Comparison of ENCODE assay signal across 8 mouse cellular contexts in the genomic region with DNA sequence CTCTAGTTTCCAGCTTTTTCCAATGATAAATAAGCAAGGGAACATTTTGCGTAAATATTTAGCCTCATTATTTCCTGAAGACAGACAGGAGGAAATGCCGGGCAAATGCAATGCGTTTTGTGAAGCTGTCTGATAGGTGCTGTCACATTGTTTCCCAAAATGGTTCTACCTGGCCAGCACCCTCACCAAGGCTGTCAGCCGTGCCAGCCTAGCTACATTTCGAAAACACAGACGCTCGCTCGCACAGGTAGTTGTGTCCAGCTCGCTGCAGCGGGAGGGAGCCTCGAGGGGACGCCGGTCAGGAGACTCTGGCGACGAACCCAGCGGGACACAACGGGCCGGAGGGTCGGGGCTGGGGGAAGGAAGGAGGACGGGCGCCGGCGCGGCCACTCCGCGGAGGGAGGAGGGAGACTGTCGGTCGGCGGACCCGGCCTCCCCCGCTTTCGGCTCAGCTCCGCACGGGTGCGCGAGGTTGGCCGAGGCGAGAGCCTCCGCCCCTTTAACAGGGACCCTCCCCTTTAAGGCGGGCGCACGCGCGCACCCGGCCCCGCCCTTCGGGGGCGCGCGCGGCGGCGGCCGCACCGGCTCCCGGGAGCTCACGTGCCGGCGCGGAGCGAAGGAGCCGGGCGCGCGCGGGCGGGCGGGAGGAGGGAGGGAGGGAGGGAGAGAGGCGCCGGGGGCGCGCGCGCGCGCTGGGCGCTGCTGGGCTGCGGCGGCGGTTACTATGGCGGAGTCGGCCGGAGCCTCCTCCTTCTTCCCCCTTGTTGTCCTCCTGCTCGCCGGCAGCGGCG. TPM values are rescaled to one million over a fixed set of nuclear protein-coding genes. Genes with fewer than 3 reads are reported as not detected.
DNase-seq lines count a peak whose midpoint lies in the region; ATAC-seq lines count a peak whose summit lies in the region.

Gene Acvr1b (plus strand): TSS at position 647 of the 791 bp plus-strand sequence.

- peak; percentile 90 for ATAC-seq in hindbrain, embryonic 14.5 days (ENCODE audit: low FRiP score)

- H3K9ac ChIP-seq in hindbrain, embryonic 14.5 days = peak within 1 kb of the TSS; percentile 94

- H3K27ac ChIP-seq in hindbrain, embryonic 14.5 days = peak within 1 kb of the TSS; percentile 87

- peak within 1 kb of the TSS; percentile 75 for H3K4me3 ChIP-seq in hindbrain, embryonic 14.5 days (replicated peaks; ENCODE audit: low read length)

- DNase-seq in R1 (ENCODE audit: low read depth, low spot score) = peak; percentile 86
- peak; percentile 94 to 96 for DNase-seq in cerebellum, postnatal 10 days
- peak; percentile 83 to 84 for DNase-seq in frontal cortex, postnatal 36 days (ENCODE audit: low spot score in 2 of 2)
- peak; percentile 93 for DNase-seq in hindbrain, embryonic 14.5 days (ENCODE audit: low spot score)
- peak; percentile 71 to 77 for DNase-seq in layer of hippocampus, postnatal 25 days (ENCODE audit: extremely low spot score in 1 of 2, low spot score in 1 of 2)
- peak; percentile 91 for DNase-seq in lung, postnatal 14 days
- peak; percentile 94 for DNase-seq in ovary, postnatal 36 days (ENCODE audit: low spot score)
- peak; percentile 94 for DNase-seq in thymus, postnatal 14 days

- H3K4me1 ChIP-seq in hindbrain, embryonic 14.5 days (replicated peaks; ENCODE audit: control insufficient read depth, insufficient read depth, low read length) = peaks cover 31% of the 10 kb centered on the region

- peak within 1 kb of the TSS; percentile 88 for H3K4me2 ChIP-seq in hindbrain, embryonic 14.5 days (replicated peaks)

- H3K9me3 ChIP-seq in hindbrain, embryonic 14.5 days (ENCODE audit: control insufficient read depth, low read length) = no peaks in the 10 kb centered on the region

- 0 out of 2 replicates have a peak, but pooled peaks cover 6% of the 10 kb centered on the region for H3K27me3 ChIP-seq in hindbrain, embryonic 14.5 days (ENCODE audit: control insufficient read depth, insufficient read depth, low read length)

- WGBS in hindbrain, embryonic 14.5 days = 1% methylated on average over 39 of the region's 87 CpGs

- no peaks in the 10 kb centered on the region for H3K36me3 ChIP-seq in hindbrain, embryonic 14.5 days (replicated peaks; ENCODE audit: control insufficient read depth, insufficient read depth)

RNA-seq across cellular contexts. Expression of gene Acvr1b, which starts in this region (rescaled TPM):
- polyA plus RNA-seq in hindbrain, embryonic 14.5 days (2014; fragmentation: Nextera tagmentation; extraction: Ambion mirVana) = 30.0 and 35.7 TPM in 2 replicates
- 10 to 100 TPM; 82.8 to 83.1 TPM for total RNA-seq in layer of hippocampus, postnatal 25 days (2021)

Comparison
In these comparisons a context has a peak if more than half of its experiments do, and no peak if none do; other contexts are left out.
1. Peak in every context shown above with its lines: DNase-seq, ATAC-seq, H3K4me3 ChIP-seq and H3K27ac ChIP-seq.